Mouse (Mus musculus) c-Kit-negative CD71-positive TER-119-positive erythroid progenitor cells, embryonic 14.5 days (primary cell): Measurements from ENCODE around the gene Sgtb.

Experiments used
- DNase-seq: peaks from one replicate; pipeline ENCODE4 v3.0.0-alpha.2; 2013; ENCODE audit warnings: low read depth, low spot score

Sgtb gene

DNA sequence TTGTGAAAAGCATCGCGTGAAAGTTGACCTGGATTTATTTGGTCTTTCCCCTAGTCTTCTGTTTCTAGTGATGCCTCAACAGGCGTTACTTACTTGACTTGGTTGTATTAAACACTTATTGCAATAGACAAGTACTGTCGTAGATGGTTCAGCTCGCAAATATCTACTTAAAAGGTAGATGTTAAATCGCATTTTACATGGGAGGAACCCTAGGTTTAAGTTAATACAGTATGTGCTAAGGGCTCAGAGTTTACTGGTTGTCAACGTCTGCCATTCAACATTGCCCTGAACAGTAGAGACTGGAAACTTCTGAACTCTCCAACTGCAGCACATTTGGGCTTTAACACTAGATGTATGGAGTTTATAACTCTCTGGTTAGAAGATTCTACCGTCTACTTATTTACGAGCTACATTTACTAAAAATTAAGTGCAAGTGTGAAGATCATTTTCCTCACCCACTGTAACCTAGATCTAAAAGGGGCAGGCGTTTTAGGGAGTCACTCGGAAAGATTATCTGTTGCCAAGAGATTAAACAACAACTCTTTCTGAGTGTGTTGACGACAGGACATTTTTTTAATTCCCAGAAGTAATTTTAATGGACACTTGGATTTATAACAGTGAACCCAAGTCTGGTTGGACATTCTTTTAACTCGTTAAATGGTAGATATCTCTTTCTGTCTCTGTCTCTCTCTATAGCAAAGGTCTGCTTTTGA lies 69.8 kb downstream of the Sgtb start:
- peak; percentile 46 for DNase-seq

DNA sequence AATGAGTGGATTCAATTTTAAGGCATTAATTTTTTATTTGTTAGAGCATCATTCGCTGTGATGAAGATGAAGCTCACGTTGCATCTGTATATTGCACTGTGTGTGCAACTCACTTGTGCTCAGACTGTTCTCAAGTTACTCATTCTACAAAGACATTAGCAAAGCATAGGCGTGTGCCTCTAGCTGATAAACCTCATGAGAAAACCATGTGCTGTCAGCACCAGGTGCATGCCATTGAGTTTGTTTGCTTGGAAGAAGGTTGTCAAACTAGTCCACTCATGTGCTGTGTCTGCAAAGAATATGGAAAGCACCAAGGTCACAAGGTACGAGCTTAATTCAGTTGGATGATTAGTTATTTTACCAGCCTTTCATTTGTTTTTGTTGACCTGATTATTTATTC lies 77.8 kb downstream of the Sgtb start:
- no peak for DNase-seq
